Mouse (Mus musculus) liver, adult (tissue): ENCODE results near the gene Lrrc9.

ENCODE experiments used
- GATA4 ChIP-seq: IDR thresholded peaks from 2 replicates; pipeline ENCODE4 v1.6.1; 2014; ENCODE audit warnings: mild to moderate bottlenecking, low read length; ENCODE audit not compliant: insufficient replicate concordance

Gene Lrrc9

DNA sequence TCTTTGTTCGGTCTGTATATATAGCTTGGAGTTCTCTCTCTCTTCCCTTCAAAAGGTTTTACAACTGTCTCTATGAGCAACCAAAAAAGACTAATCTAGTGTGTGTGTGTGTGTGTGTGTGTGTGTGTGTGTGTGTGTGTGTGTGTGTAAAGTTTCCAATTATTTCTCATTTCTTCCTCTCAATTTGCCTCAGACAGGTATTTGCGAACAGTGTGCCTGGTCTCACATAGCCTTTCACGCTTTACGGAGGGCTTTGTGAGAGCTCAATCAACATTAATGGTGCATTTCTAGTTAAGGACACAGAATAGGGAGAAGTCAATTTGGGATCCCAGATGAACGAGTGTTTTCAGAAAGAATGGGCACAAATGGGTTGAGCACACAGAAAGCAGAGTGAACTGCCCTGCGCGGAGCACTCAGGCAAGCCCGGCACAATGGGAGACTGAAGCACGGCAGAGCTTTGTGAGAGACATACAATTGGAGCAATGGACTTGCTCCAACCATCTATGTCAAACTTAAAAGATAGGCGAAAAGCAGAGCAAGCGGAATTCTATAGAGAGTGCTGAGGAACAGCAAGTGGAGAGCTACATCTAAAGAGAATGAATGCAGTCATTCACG lies 76.6 kb downstream of the Lrrc9 start:
- TF ChIP-seq GATA4, result no peak

- TF ChIP-seq GATA4, result no peak
Observed at GRCm38 (mm10) chr12:72519352-72519751, 77.7 kb downstream of the Lrrc9 start.

DNA sequence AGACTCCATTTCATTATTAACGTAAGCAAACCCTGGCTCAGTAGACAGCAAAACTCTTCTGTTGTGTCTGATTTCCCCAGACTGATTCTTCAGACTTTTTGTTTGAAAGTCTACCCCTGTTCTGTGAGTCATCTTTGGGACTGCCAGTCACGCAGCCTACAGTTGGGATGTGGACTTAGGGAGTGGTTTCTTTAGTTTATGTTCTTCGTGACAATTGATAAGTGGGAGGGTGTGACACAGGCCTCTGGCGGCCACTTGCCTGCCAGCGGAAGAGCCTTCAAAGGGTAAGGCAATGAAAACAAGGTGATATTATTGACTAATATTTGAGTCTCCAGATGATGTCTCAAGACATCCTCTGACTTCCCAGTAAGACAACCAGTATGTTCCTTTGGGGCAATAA lies 78.2 kb downstream of the Lrrc9 start:
- no peak for TF ChIP-seq GATA4

- TF ChIP-seq GATA4, result no peak
Observed at GRCm38 (mm10) chr12:72520645-72521044, 79.0 kb downstream of the Lrrc9 start.

DNA sequence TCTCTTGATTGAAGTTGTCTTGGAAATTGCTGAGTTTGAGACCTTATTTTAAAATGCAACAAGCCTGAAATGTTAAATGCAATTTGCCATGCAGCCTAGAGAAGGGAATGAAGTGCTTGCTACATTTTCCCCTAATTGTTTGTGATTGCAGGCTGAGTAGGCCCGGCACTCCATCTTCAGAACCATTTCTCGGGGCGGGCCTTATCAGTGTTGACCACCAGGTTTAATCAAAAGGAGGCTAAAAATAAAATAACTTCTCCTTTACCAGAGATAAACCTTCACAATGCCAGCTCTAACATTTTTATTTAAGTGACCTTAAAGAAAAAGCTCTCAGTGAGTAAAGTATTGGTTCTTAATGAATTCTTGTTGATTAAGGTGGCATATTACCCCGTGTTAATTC lies 83.9 kb downstream of the Lrrc9 start:
- no peak for TF ChIP-seq GATA4

- TF ChIP-seq GATA4, result no peak
Observed at GRCm38 (mm10) chr12:72532303-72532702, 90.6 kb downstream of the Lrrc9 start.

- TF ChIP-seq GATA4, result no peak
Observed at GRCm38 (mm10) chr12:72533986-72534385, 92.3 kb downstream of the Lrrc9 start.

DNA sequence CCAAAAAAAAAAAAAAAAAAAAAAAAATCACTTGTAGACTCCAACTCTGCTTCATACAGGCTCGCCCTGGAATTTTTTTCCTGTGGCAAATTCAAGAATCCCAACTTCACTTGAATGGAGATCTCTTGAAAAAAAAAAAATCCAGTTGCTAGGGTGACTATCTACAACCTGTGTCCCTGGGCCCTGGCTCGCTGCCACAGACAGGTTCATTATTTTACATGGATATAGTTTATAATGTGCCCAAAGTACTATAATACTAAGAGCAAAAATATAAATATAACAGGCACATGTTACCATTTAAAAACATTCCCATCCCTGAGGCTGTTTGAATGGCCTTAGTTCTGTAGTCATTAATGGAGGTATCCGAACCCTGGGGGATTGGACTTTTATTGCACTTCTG lies 93.9 kb downstream of the Lrrc9 start:
- no peak for TF ChIP-seq GATA4

DNA sequence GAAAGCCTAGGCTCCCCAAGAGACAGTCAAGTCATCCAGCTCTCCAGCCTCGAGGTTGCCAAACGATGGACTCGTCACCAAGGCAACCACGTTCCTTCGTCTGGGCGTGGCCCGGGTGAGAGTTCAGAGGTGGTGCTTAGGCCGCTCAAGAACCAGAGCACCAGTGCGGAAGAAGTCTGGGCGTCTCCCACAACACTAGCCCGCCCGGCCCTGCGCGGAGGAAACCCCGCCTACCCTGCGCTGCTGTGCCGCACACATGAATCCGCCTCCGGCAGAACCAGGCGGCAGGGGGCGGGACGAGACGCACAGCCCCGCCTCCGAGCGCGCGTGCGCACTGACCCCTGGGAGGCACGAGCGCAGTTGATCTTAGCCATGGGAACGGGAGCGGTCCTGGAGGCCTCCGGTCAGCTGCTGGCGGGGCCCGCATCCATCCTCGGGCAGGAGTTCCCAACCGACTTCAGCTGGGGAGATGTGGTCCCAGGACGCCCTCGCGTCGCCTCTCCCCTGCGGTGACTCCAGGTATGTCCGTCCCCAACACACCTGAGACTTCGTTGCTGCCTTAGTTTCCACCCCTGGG lies 94.4 kb downstream of the Lrrc9 start, which contains the start of gene Pcnx4:
TSS of gene Pcnx4 (plus strand) at position 363 of the 577 bp plus-strand sequence.
- peak; percentile 67; the same call in 1 of the 2 replicates for TF ChIP-seq GATA4

GRCm38 (mm10) chr12:72538571-72538970 lies 96.9 kb downstream of the Lrrc9 start:
- no peak for TF ChIP-seq GATA4

DNA sequence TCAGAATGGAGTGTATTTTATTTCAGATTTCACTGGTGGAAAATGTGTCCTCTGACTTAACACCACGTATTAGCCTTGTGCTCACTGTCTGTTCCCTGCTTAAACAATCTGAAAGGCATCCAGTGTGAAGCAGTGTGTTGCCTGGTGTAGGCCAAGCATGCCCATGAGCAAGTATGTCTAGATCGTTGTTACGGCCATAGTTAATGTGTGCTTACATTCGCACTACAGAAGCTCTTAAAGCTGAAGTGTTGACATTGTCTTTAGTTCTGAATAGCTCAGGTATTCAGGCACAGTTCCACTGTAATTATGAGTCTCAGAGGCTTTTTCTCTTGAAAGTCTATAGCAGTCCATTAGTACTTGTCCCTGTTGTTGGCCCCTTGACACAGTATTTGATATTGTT lies 112.7 kb downstream of the Lrrc9 start:
- no peak for TF ChIP-seq GATA4

DNA sequence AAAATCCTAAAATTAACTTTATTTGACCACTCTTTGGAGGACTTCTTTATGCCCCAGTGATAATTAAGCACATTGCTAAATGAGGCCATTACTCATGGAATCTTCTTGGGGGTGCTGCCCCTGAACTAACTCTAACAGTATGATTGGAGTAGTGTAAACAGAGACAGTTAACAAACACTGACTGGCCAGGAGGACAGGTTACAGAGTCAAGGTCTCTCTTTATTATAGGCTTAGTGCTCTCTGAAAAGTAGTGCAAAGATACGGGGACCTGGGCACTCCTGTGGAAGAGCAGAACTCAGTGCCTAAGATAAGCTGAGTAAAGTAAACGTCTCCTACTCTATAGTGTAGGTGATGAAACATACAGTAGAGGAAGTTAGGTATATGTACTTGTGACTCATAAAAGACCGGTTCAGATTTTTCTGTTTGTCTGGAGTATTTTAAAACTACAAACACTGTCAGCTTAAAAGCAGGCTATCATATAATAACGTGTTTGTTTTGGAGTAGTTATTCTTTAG lies 122.7 kb downstream of the Lrrc9 start:
- TF ChIP-seq GATA4, result no peak
